Mouse (Mus musculus) olfactory bulb, adult 2 months (tissue): Measurements from ENCODE around the gene Gimd1.

ENCODE experiments used
- CTCF ChIP-seq: fragments of 200-500 bp; IDR thresholded peaks from 2 replicates; pipeline ENCODE4 v1.5.1; 2012; ENCODE audit warnings: low read depth, mild to moderate bottlenecking, low read length, moderate library complexity; ENCODE audit not compliant: insufficient read depth
- POLR2A ChIP-seq: fragments of 200-500 bp; IDR thresholded peaks from 2 replicates; pipeline ENCODE4 v1.6.1; 2012; ENCODE audit warnings: mild to moderate bottlenecking, low read depth, low read length, moderate library complexity; ENCODE audit not compliant: insufficient read depth

- no peak for TF ChIP-seq CTCF
- TF ChIP-seq POLR2A = no peak
Measured at GRCm38 (mm10) chr3:132582339-132582738, 47.3 kb upstream of the Gimd1 start.
